Mouse (Mus musculus) MEL (cell line): ENCODE measurements at regions not wholly inside any gene's neighbourhood (a gene's known extent, or its start where the extent isn't known, plus 50 kb on each side); places are given as distances from the start of the nearest gene placed in this dataset.

Experiments used
- CTCF ChIP-seq, 3 experiments: IDR thresholded peaks in 2 of 3; conservative IDR thresholded peaks in 1 of 3; 2 replicates each; pipeline ENCODE4 v1.5.1; 2011 to 2012; ENCODE audit warnings: low read length in 3 of 3, low read depth in 2 of 3, mild to moderate bottlenecking in 2 of 3, improper control_type of control experiment in 1 of 3, inconsistent platforms in 1 of 3, mixed read lengths in 1 of 3, moderate library complexity in 1 of 3; ENCODE audit not compliant: control insufficient read depth in 1 of 3, insufficient read depth in 1 of 3, poor library complexity in 1 of 3, severe bottlenecking in 1 of 3
- TCF12 ChIP-seq: IDR thresholded peaks from 2 replicates; pipeline ENCODE4 v1.6.1; 2014; ENCODE audit warnings: low read depth, mild to moderate bottlenecking, inconsistent platforms, low read length, improper control_type of control experiment, moderate library complexity

GRCm38 (mm10) chr8:88934708-88935107 is 109.3 kb downstream of the Sall1 start:
- TF ChIP-seq TCF12 (no peak), CTCF (IDR thresholded peaks at IDR 0.05 in 2 of 3, conservative IDR thresholded peaks at IDR 0.05 in 1 of 3; ENCODE audit: control insufficient read depth in 1 of 3, insufficient read depth in 1 of 3, low read depth in 2 of 3, low read length in 3 of 3, poor library complexity in 1 of 3, severe bottlenecking in 1 of 3) (no peak)
